Comparison of ENCODE assay signal across 8 mouse cellular contexts in genomic region chr17:6489926-6490564, GRCm38 (mm10).
DNase-seq lines count a peak whose midpoint lies in the region; ATAC-seq lines count a peak whose summit lies in the region.
"Not testable (repeated sequence)": the region's sequence is repeated elsewhere in the genome, so short reads cannot be mapped to it uniquely, and the experiment has no call there.

No protein-coding gene starts in this region.

- peak overlapping the region; percentile 70 for H3K9ac ChIP-seq in forebrain, embryonic 16.5 days (replicated peaks; ENCODE audit: low read depth, low read length)
- peak overlapping the region; percentile 44 for H3K9ac ChIP-seq in hindbrain, embryonic 12.5 days
- H3K9ac ChIP-seq in limb, embryonic 15.5 days, result not testable (repeated sequence)
- H3K9ac ChIP-seq in midbrain, embryonic 14.5 days (replicated peaks; ENCODE audit: low read length), result peak overlapping the region; percentile 50; the same call in 1 of the 2 replicates

- peak; percentile 66 for DNase-seq in ES-CJ7 (ENCODE audit: low read depth, low spot score)
- DNase-seq in cerebellum, postnatal 14 days, result peak; percentile 72
- DNase-seq in layer of hippocampus, adult 9-11 months, result peak; percentile 71
- peak; percentile 68 for DNase-seq in midbrain, embryonic 14.5 days
- peak; percentile 82 for DNase-seq in right cerebral cortex, postnatal 25 days

- under 1% methylated on average over 19 of the region's 52 CpGs for WGBS in forebrain, embryonic 16.5 days
- under 1% methylated on average over 23 of the region's 52 CpGs for WGBS in hindbrain, embryonic 12.5 days
- 2% methylated on average over 25 of the region's 52 CpGs for WGBS in limb, embryonic 15.5 days
- 1% methylated on average over 22 of the region's 52 CpGs for WGBS in midbrain, embryonic 14.5 days

- H3K9me3 ChIP-seq in forebrain, embryonic 16.5 days (ENCODE audit: control insufficient read depth, low read length); hindbrain, embryonic 12.5 days (replicated peaks); limb, embryonic 15.5 days; midbrain, embryonic 14.5 days (ENCODE audit: control insufficient read depth, low read length): not testable (repeated sequence)

- H3K4me2 ChIP-seq in forebrain, embryonic 16.5 days (ENCODE audit: low read length), result peak overlapping the region; percentile 60
- H3K4me2 ChIP-seq in hindbrain, embryonic 12.5 days (replicated peaks), result peak overlapping the region; percentile 55
- H3K4me2 ChIP-seq in limb, embryonic 15.5 days, result peak overlapping the region; percentile 41
- peak overlapping the region; percentile 49 for H3K4me2 ChIP-seq in midbrain, embryonic 14.5 days (ENCODE audit: low read length)

- ATAC-seq in forebrain, embryonic 16.5 days, result peak; percentile 83
- ATAC-seq in hindbrain, embryonic 12.5 days (ENCODE audit: low FRiP score), result peak; percentile 62
- not testable (repeated sequence) for ATAC-seq in limb, embryonic 15.5 days (ENCODE audit: insufficient number of reproducible peaks, low FRiP score, low TSS enrichment, low read depth)
- ATAC-seq in midbrain, embryonic 14.5 days (ENCODE audit: low FRiP score, low TSS enrichment), result peak; percentile 78

- not testable (repeated sequence) for H3K4me1 ChIP-seq in forebrain, embryonic 16.5 days (replicated peaks; ENCODE audit: control insufficient read depth, insufficient read depth, low read length); hindbrain, embryonic 12.5 days; limb, embryonic 15.5 days; midbrain, embryonic 14.5 days (ENCODE audit: control insufficient read depth, insufficient read depth, low read length)

- not testable (repeated sequence) for H3K27ac ChIP-seq in forebrain, embryonic 16.5 days (ENCODE audit: low read length); hindbrain, embryonic 12.5 days; limb, embryonic 15.5 days; midbrain, embryonic 14.5 days (replicated peaks; ENCODE audit: low read depth, low read length)

- H3K36me3 ChIP-seq in forebrain, embryonic 16.5 days (ENCODE audit: control insufficient read depth, insufficient read depth); hindbrain, embryonic 12.5 days; limb, embryonic 15.5 days; midbrain, embryonic 14.5 days (ENCODE audit: control insufficient read depth, insufficient read depth, low read length): not testable (repeated sequence)

- not testable (repeated sequence) for H3K27me3 ChIP-seq in forebrain, embryonic 16.5 days (replicated peaks; ENCODE audit: control insufficient read depth, insufficient read depth, low read length); hindbrain, embryonic 12.5 days; midbrain, embryonic 14.5 days (ENCODE audit: control insufficient read depth, insufficient read depth, low read length)
- H3K27me3 ChIP-seq in limb, embryonic 15.5 days, result peaks cover 11% of the 10 kb centered on the region

- H3K4me3 ChIP-seq in forebrain, embryonic 16.5 days (replicated peaks; ENCODE audit: low read length), result peak overlapping the region; percentile 50
- H3K4me3 ChIP-seq in hindbrain, embryonic 12.5 days, result peak overlapping the region; percentile 37
- H3K4me3 ChIP-seq in limb, embryonic 15.5 days, result peak overlapping the region; percentile 20
- H3K4me3 ChIP-seq in midbrain, embryonic 14.5 days (replicated peaks; ENCODE audit: low read depth, low read length), result peak overlapping the region; percentile 39
